Mouse (Mus musculus) cerebellum, adult 2 months (tissue): Measurements from ENCODE around the gene Fancd2. TPM values are rescaled to one million over a fixed set of nuclear protein-coding genes. Genes with fewer than 3 reads are reported as not detected.

Experiments
- DNase-seq, 2 experiments: peaks; one replicate each; pipeline ENCODE4 v3.0.0; 2021
- H3K27ac ChIP-seq: fragments of 200-500 bp; 2 replicates; pipeline ENCODE4 v1.5.1; 2012; ENCODE audit warnings: low read length, control low read depth, inconsistent platforms; ENCODE audit not compliant: insufficient read depth
- H3K27me3 ChIP-seq: fragments of 200-500 bp; 2 replicates; pipeline ENCODE4 v1.6.1; 2012; ENCODE audit warnings: inconsistent platforms, mild to moderate bottlenecking, low read length, moderate library complexity; ENCODE audit not compliant: control insufficient read depth, insufficient read depth
- H3K4me1 ChIP-seq: fragments of 200-500 bp; 2 replicates; pipeline ENCODE4 v1.6.1; 2011; ENCODE audit warnings: low read length; ENCODE audit not compliant: control insufficient read depth, insufficient read depth
- H3K4me3 ChIP-seq: fragments of 200-500 bp; replicated peaks from 2 replicates; pipeline ENCODE3; 2011; ENCODE audit warnings: mild to moderate bottlenecking, low read depth, low read length, control low read depth; ENCODE audit not compliant: insufficient read depth
- CTCF ChIP-seq: fragments of 200-500 bp; IDR thresholded peaks from 2 replicates; pipeline ENCODE4 v1.5.1; 2011; ENCODE audit warnings: low read depth, mild to moderate bottlenecking, control low read depth, low read length, moderate library complexity, borderline replicate concordance; ENCODE audit not compliant: insufficient read depth
- POLR2A ChIP-seq: fragments of 200-500 bp; IDR thresholded peaks from 2 replicates; pipeline ENCODE4 v1.6.1; 2011; ENCODE audit warnings: low read length, control low read depth, borderline replicate concordance; ENCODE audit not compliant: insufficient read depth
- WGBS: fragments of 180-500 bp; shearing (Covaris S2); methylation state at CpG from one replicate; pipeline ENCODE4 v1.1.7; 2018; 5-methylcytosine and 5-hydroxymethylcytosine counted together
- polyA plus RNA-seq: library from polyadenylated mRNA; depleted of rRNA; stranded (reverse); fragments of >200 nt; gene quantifications from 2 replicates; pipeline ENCODE4 v1.2.3, GENCODE M21; 2012

Gene Fancd2
- polyA plus RNA-seq, 1 experiment, result 0.34 TPM

DNA sequence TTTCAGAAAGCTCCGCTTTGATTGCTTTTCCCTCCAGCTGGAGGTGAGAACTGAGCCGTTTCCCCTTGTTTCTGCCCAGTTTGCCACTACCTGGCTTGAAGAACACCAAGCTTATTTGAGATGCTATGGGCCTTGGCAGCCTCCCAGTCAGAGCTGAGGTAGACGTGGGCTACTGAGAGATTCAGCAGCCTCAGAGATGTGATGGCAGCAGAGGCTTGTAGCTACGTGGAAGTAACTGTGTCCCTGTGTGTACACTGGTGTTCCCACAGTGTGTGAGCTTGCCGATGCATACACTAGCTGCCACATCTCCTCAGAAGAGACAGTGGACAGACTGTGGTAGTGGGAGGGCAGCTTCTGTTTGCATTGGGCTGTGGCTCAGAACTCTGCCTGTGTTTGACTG lies 53.6 kb downstream of the Fancd2 start:
- TF ChIP-seq POLR2A, result no peak

GRCm38 (mm10) chr6:113586466-113587183 lies 55.1 kb downstream of the Fancd2 start:
- peak; percentile 9 to 17 for DNase-seq
- Histone ChIP-seq H3K27me3 (no peaks in the 10 kb centered on the region), H3K4me3 (no peak overlapping the region), H3K4me1 (no peaks in the 10 kb centered on the region), H3K27ac (no peak overlapping the region)
- TF ChIP-seq POLR2A (no peak), CTCF (no peak)
- 51% methylated on average over 5 of the region's 5 CpGs for WGBS

More for the DNA sequence above, 53.6 kb downstream of the Fancd2 start:
- no peaks in the 10 kb centered on the region for H3K27me3 ChIP-seq
- 85% methylated on average over 5 of the region's 5 CpGs for WGBS
- H3K27ac ChIP-seq, result no peak overlapping the region
- no peak overlapping the region for H3K4me3 ChIP-seq
- DNase-seq, result no peak
- no peaks in the 10 kb centered on the region for H3K4me1 ChIP-seq

GRCm38 (mm10) chr6:113592637-113593036 lies 61.2 kb downstream of the Fancd2 start:
- no peak for DNase-seq
- Histone ChIP-seq H3K27ac (no peak overlapping the region), H3K4me1 (no peaks in the 10 kb centered on the region), H3K4me3 (no peak overlapping the region), H3K27me3 (no peaks in the 10 kb centered on the region)
- no peak for TF ChIP-seq POLR2A
- no peak for TF ChIP-seq CTCF
- WGBS, result 100% methylated on average over 2 of the region's 2 CpGs

- 86% methylated on average over 4 of the region's 4 CpGs for WGBS
- no peak overlapping the region for H3K4me3 ChIP-seq
- no peak for DNase-seq
- no peak overlapping the region for H3K27ac ChIP-seq
- H3K27me3 ChIP-seq, result no peaks in the 10 kb centered on the region
- no peaks in the 10 kb centered on the region for H3K4me1 ChIP-seq
- TF ChIP-seq POLR2A, result no peak
- no peak for TF ChIP-seq CTCF
Measured at GRCm38 (mm10) chr6:113597945-113598344, 66.5 kb downstream of the Fancd2 start.

- WGBS, result 74% methylated on average over 5 of the region's 5 CpGs
- Histone ChIP-seq H3K27ac (no peak overlapping the region), H3K27me3 (no peaks in the 10 kb centered on the region), H3K4me3 (no peak overlapping the region), H3K4me1 (no peaks in the 10 kb centered on the region)
- DNase-seq, result no peak
- TF ChIP-seq POLR2A, result no peak
- TF ChIP-seq CTCF, result no peak
Measured at GRCm38 (mm10) chr6:113599833-113600232, 68.4 kb downstream of the Fancd2 start.

DNA sequence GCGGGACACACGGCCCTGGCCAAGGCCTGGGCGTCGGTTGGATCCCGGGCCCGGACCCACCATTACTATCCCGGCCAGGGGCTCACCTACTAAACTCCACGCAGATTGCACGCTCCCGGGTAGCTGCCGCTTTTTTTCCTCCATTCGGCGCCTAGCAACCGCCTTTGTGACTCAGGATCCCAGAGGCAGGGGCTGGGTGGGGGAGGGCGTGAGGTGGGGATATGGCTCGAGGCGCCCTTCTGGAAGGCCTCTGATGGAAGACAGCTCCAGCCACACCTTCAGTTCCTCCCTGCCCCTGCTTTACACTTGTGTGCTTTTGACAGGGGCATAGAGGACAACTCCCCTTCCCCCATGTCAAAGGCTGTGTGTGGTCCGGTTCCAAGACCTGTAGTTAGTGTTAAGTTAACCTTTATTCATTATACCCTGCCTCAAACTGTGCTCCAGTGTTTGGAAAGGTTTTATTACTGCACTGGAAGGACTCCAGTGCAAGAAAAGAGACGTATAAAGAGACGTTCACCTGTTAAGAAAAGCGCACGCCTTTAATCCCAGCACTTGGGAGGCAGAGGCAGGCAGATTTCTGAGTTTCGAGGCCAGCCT lies 69.2 kb downstream of the Fancd2 start, which contains the start of gene Fancd2os:
Fancd2os (minus strand) TSS at position 173 of the 597 bp plus-strand sequence.
- Histone ChIP-seq H3K4me1 (no peaks in the 10 kb centered on the region), H3K27ac (no peak within 1 kb of the TSS), H3K4me3 (no peak within 1 kb of the TSS), H3K27me3 (no peaks in the 10 kb centered on the region)
- no peak for DNase-seq
- TF ChIP-seq CTCF, result no peak
- TF ChIP-seq POLR2A, result no peak
- 44% methylated on average over 23 of the region's 23 CpGs for WGBS

- no peak for DNase-seq
- H3K4me3 ChIP-seq, result no peak overlapping the region
- WGBS, result 91% methylated on average over 6 of the region's 6 CpGs
- peaks cover 2% of the 10 kb centered on the region for H3K4me1 ChIP-seq
- H3K27me3 ChIP-seq, result no peaks in the 10 kb centered on the region
- TF ChIP-seq POLR2A, result no peak
- no peak for TF ChIP-seq CTCF
- no peak overlapping the region for H3K27ac ChIP-seq
Measured at GRCm38 (mm10) chr6:113602821-113603220, 71.3 kb downstream of the Fancd2 start.

DNA sequence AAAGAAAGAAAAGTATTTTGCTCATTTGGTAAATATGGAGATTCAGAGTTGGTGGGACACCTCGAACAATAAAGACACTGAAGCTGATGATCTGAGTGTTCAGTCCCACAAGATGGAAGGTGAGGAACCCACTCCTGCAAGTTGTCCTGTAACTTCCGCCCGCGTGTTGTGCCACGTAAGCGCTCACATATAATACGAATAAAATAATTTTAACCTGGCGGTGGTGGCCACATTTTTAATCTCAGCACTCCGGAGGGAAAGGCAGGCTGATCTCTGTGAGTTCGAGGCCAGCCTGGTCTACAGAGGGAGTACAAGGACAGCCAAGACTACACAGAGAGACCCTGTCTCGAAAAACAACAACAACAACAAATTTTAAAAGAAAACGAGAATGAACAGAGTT lies 72.5 kb downstream of the Fancd2 start:
- DNase-seq, result no peak

More for the DNA sequence above, 72.5 kb downstream of the Fancd2 start:
- H3K27ac ChIP-seq, result peak overlapping the region; percentile 50; the same call in 1 of the 2 replicates
- TF ChIP-seq CTCF, result no peak
- TF ChIP-seq POLR2A, result no peak
- no peaks in the 10 kb centered on the region for H3K27me3 ChIP-seq
- peaks cover 2% of the 10 kb centered on the region for H3K4me1 ChIP-seq
- H3K4me3 ChIP-seq, result peak overlapping the region; percentile 79
- 54% methylated on average over 12 of the region's 12 CpGs for WGBS
